Mouse (Mus musculus) heart, adult 2 months (tissue): ENCODE measurements at regions not wholly inside any gene's neighbourhood (a gene's known extent, or its start where the extent isn't known, plus 50 kb on each side); places are given as distances from the start of the nearest gene placed in this dataset.

Experiments
- CTCF ChIP-seq: fragments of 200-600 bp; IDR thresholded peaks from 2 replicates; pipeline ENCODE4 v1.8.1; 2022; ENCODE audit warnings: antibody characterized with exemption, mild to moderate bottlenecking, moderate library complexity
- EP300 ChIP-seq: fragments of 200-500 bp; IDR thresholded peaks from 2 replicates; pipeline ENCODE4 v1.6.1; 2011; ENCODE audit warnings: low read depth, low read length, control low read depth; ENCODE audit not compliant: insufficient read depth
- POLR2A ChIP-seq: fragments of 200-500 bp; IDR thresholded peaks from 2 replicates; pipeline ENCODE4 v1.6.1; 2011; ENCODE audit warnings: mild to moderate bottlenecking, low read depth, low read length, control low read depth; ENCODE audit not compliant: insufficient read depth

DNA sequence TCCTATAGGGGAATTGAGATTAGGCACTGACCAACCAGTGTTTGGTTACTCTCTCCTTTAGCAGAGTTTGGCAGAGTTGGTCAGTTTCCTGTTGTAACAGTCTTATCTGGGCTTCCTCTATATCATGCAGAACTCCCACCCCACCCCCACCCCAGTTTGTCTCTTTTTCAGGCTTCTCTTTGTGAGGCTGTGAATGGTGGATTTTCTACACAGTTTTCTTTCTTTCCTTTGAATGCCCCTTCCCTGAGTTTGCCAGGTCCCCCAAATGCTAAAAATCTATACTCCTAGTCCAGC, 167.2 kb downstream of the Phlda1 start:
- TF ChIP-seq CTCF (no peak), POLR2A (no peak), EP300 (no peak)
